Mouse (Mus musculus) forebrain, embryonic 10.5 days (tissue): ENCODE measurements at regions not wholly inside any gene's neighbourhood (a gene's known extent, or its start where the extent isn't known, plus 50 kb on each side); places are given as distances from the start of the nearest gene placed in this dataset.

Experiments used
- DNase-seq: peaks from one replicate; pipeline ENCODE4 v3.0.0-alpha.2; 2017; ENCODE audit warnings: low spot score; ENCODE audit errors: extremely low spot score
- H3K27ac ChIP-seq: fragments of 300-500 bp; sonication (generic); 2 replicates; pipeline ENCODE4 v1.5.1; 2016; ENCODE audit warnings: mild to moderate bottlenecking
- H3K27me3 ChIP-seq: fragments of 300-500 bp; sonication (generic); 2 replicates; pipeline ENCODE4 v1.6.1; 2016; ENCODE audit warnings: mild to moderate bottlenecking; ENCODE audit not compliant: poor library complexity, severe bottlenecking
- H3K36me3 ChIP-seq: fragments of 300-500 bp; sonication (generic); replicated peaks from 2 replicates; pipeline ENCODE4 v1.6.1; 2016; ENCODE audit warnings: mild to moderate bottlenecking, moderate library complexity
- H3K4me1 ChIP-seq: fragments of 300-500 bp; sonication (generic); 2 replicates; pipeline ENCODE4 v1.6.1; 2016
- H3K4me3 ChIP-seq: fragments of 300-500 bp; sonication (generic); 2 replicates; pipeline ENCODE4 v1.5.1; 2016; ENCODE audit warnings: mild to moderate bottlenecking, moderate library complexity
- H3K9me3 ChIP-seq: fragments of 300-500 bp; sonication (generic); 2 replicates; pipeline ENCODE4 v1.6.1; 2016; ENCODE audit warnings: mild to moderate bottlenecking, moderate library complexity
- WGBS: fragments of 180-500 bp; shearing (Covaris S2); methylation state at CpG from one replicate; pipeline ENCODE4 v1.1.7; 2016; 5-methylcytosine and 5-hydroxymethylcytosine counted together

- no peak for DNase-seq
- H3K27ac ChIP-seq, result peak overlapping the region; percentile 73
- H3K36me3 ChIP-seq, result no peaks in the 10 kb centered on the region
- H3K4me3 ChIP-seq, result no peak overlapping the region
- H3K27me3 ChIP-seq, result peaks cover 10% of the 10 kb centered on the region; the same call in 1 of the 2 replicates
- no peaks in the 10 kb centered on the region; the same call in 1 of the 2 replicates for H3K9me3 ChIP-seq
- H3K4me1 ChIP-seq, result peaks cover 86% of the 10 kb centered on the region
These were observed 51.0 kb upstream of the Ssbp3 start for GRCm38 (mm10) chr4:106859476-106859875.

DNA sequence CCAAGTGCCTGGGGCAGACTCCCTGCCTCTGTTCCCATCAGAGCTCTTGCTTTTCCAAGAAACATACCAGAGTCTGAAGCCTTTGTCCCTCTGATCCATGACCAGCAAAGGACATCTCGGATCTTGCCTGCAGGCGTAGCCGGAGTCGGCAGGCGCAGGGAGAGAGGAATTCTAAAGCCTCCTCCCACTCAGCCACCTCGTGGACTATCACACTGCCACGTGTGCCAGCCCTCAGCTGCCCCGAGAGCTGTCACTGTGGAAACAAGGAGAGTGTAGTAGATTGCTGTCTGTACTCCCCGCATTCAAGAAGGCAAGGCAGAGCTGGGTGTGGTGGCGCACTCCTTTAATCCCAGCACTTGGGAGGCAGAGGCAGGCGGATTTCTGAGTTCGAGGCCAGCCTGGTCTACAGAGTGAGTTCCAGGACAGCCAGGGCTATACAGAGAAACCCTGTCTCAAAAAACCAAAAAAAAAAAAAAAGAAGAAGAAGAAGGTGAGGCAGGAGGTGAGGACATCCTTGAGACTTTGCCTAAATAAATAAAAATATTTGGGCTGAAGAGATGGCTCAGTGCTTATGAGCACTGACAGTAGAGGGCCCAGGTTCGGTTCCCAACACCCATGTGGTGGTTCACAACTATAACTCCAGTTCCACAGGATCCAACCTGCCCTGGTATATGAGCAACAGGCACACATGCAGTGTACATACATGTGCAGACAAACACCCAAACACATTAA lies 52.0 kb upstream of the Ssbp3 start:
- no peak overlapping the region for H3K4me3 ChIP-seq
- no peaks in the 10 kb centered on the region for H3K36me3 ChIP-seq
- DNase-seq, result no peak
- H3K27me3 ChIP-seq, result peaks cover 10% of the 10 kb centered on the region; the same call in 1 of the 2 replicates
- peaks cover 88% of the 10 kb centered on the region for H3K4me1 ChIP-seq
- 76% methylated on average over 13 of the region's 13 CpGs for WGBS
- H3K9me3 ChIP-seq, result no peaks in the 10 kb centered on the region; the same call in 1 of the 2 replicates
- H3K27ac ChIP-seq, result peak overlapping the region; percentile 73

DNA sequence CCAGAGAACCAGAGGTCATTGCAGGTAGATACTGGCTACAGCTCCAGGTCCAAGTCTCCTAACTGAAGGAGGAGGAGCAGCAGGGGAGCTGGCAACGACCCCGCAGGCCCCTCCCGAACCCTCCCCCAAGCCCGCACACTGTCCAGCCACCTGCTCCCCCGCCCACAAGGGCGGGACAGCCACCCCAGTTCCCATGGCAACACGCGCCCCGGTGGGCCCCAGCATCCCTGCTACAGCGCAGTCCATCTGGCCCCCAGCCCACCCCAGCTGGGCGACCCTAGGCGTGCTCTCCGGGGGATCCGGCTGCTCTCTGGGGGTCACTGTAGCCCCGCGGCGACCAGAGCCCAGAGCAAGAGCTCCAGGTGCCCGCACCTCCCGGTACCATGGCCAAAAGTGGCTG lies 51.0 kb upstream of the Acot11 start:
- no peaks in the 10 kb centered on the region; the same call in 1 of the 2 replicates for H3K9me3 ChIP-seq
- DNase-seq, result peak; percentile 45
- peak overlapping the region; percentile 40 for H3K4me3 ChIP-seq
- 4% methylated on average over 19 of the region's 19 CpGs for WGBS
- peaks cover 10% of the 10 kb centered on the region; the same call in 1 of the 2 replicates for H3K27me3 ChIP-seq
- H3K36me3 ChIP-seq, result no peaks in the 10 kb centered on the region
- H3K4me1 ChIP-seq, result peaks cover 69% of the 10 kb centered on the region
- H3K27ac ChIP-seq, result peak overlapping the region; percentile 88

- Histone ChIP-seq H3K4me1 (peaks cover 57% of the 10 kb centered on the region), H3K36me3 (no peaks in the 10 kb centered on the region), H3K4me3 (peak overlapping the region; percentile 41), H3K9me3 (no peaks in the 10 kb centered on the region; the same call in 1 of the 2 replicates), H3K27ac (peak overlapping the region; percentile 88), H3K27me3 (peaks cover 10% of the 10 kb centered on the region; the same call in 1 of the 2 replicates)
- DNase-seq, result peak; percentile 69
- WGBS, result 5% methylated on average over 15 of the region's 15 CpGs
These were observed 49.8 kb upstream of the Acot11 start for GRCm38 (mm10) chr4:106854361-106855309.
